Mouse (Mus musculus): ENCODE results near the gene Fam43a. TPM values are rescaled to one million over a fixed set of nuclear protein-coding genes. Genes with fewer than 3 reads are reported as not detected.

Fam43a gene
- polyA plus RNA-seq, 1 experiment from 2014 or later = 10.2 TPM

DNA sequence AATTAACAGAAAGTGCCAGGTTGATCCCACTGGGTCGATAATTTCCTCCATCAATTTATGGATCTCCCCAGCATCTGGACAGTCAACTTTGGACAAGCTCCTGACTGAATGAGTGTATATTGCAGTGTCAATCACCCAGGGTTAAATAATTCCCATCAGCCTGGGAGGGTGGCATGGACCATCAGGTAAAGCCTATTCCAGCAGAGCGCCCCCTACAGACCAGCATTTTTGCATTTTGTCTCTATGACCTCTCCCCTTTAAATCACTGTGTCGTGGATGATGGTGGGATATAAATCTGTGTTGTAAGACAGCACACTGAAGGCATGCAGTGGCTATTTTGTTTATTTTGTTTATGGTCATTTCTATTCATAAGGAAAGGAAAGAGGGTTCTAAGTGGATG is 7.5 kb upstream of the Fam43a start:
- no peak overlapping the region for H3K9ac ChIP-seq
- H3K36me3 ChIP-seq (replicated peaks; ENCODE audit: control insufficient read depth, insufficient read depth) = no peaks in the 10 kb centered on the region
- peaks cover 6% of the 10 kb centered on the region for H3K4me1 ChIP-seq (replicated peaks; ENCODE audit: control insufficient read depth, insufficient read depth, low read length)
- no peak overlapping the region for H3K4me3 ChIP-seq (replicated peaks; ENCODE audit: low read length)
- ATAC-seq (ENCODE audit: low FRiP score) (no peak), DNase-seq (ENCODE audit: low spot score) (no peak)
- no peak overlapping the region for H3K4me2 ChIP-seq (replicated peaks)
- H3K27ac ChIP-seq = no peak overlapping the region
- WGBS = 47% methylated on average over 3 of the region's 3 CpGs
- no peaks in the 10 kb centered on the region for H3K9me3 ChIP-seq (ENCODE audit: control insufficient read depth, low read length)
- no peaks in the 10 kb centered on the region for H3K27me3 ChIP-seq (ENCODE audit: control insufficient read depth, insufficient read depth, low read length)

DNA sequence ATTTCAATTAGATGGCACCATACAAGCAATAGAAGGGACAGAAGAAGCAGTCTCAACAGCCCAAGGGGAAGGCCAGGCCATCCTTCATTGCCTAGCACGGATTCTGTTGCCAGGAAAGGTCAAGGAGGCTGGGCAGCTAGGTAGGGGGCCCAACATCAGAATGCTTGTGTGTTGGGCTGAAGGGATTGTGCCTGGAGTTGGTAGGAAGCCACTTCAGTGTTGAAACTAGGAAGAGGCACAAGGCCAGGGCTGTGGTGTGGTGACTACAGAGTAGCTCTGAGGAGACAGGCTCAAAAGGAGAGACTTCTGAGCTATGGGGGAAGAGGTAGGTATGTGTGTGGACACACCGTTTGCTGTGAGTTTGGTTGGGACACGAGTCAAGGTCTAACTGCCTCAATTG is 4.2 kb upstream of the Fam43a start:
- Histone ChIP-seq H3K4me3 (replicated peaks; ENCODE audit: low read length) (no peak overlapping the region), H3K9me3 (ENCODE audit: control insufficient read depth, low read length) (no peaks in the 10 kb centered on the region), H3K4me1 (replicated peaks; ENCODE audit: control insufficient read depth, insufficient read depth, low read length) (no peaks in the 10 kb centered on the region; the same call in 1 of the 2 replicates), H3K36me3 (replicated peaks; ENCODE audit: control insufficient read depth, insufficient read depth) (no peaks in the 10 kb centered on the region), H3K4me2 (replicated peaks) (no peak overlapping the region), H3K27me3 (ENCODE audit: control insufficient read depth, insufficient read depth, low read length) (peaks cover 2% of the 10 kb centered on the region; the same call in 1 of the 2 replicates), H3K9ac (no peak overlapping the region), H3K27ac (no peak overlapping the region)
- WGBS = 60% methylated on average over 3 of the region's 3 CpGs
- ATAC-seq (ENCODE audit: low FRiP score) = no peak
- DNase-seq (ENCODE audit: low spot score) = no peak

DNA sequence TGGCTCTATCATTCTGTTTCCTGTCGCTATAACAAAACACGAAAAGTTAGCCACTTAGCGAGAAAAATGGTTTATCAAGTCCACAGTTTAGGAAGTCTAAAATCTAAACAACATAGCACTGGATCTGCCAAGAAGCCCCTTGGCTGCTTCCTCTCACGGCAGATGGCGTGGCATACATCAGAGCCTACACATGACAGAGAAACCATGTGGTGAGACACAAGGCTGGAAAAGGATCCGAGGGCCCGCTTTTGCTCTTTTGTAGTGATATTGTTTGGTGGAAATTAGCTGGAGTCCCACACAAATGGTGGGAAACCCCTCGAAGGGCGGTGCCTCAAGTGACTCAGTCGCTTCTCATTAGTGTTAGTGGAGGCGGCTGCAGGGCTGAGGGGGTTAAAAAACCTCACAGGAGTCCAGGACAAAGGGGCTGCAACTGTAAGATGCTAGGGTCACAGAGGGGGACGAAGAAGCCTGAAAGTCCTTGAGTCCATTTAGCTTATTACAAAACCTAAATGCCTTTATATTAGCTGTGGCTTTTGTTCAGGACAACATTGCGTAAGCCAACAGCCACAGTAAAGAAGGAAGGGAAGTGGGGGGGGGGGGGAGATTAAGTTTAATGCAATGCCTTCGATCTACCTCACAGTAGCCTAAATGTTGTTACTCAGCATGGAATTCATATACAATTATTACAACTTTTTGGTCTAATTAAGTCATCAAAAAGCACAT is 3.5 kb upstream of the Fam43a start:
- WGBS = 56% methylated on average over 14 of the region's 14 CpGs
- Histone ChIP-seq H3K4me2 (replicated peaks) (no peak overlapping the region), H3K9ac (no peak overlapping the region), H3K27ac (no peak overlapping the region), H3K27me3 (ENCODE audit: control insufficient read depth, insufficient read depth, low read length) (peaks cover 7% of the 10 kb centered on the region; the same call in 1 of the 2 replicates), H3K4me1 (replicated peaks; ENCODE audit: control insufficient read depth, insufficient read depth, low read length) (peaks cover 4% of the 10 kb centered on the region), H3K4me3 (replicated peaks; ENCODE audit: low read length) (no peak overlapping the region), H3K9me3 (ENCODE audit: control insufficient read depth, low read length) (no peaks in the 10 kb centered on the region), H3K36me3 (replicated peaks; ENCODE audit: control insufficient read depth, insufficient read depth) (no peaks in the 10 kb centered on the region)
- ATAC-seq (ENCODE audit: low FRiP score) (no peak), DNase-seq (ENCODE audit: low spot score) (peak; percentile 30)

DNA sequence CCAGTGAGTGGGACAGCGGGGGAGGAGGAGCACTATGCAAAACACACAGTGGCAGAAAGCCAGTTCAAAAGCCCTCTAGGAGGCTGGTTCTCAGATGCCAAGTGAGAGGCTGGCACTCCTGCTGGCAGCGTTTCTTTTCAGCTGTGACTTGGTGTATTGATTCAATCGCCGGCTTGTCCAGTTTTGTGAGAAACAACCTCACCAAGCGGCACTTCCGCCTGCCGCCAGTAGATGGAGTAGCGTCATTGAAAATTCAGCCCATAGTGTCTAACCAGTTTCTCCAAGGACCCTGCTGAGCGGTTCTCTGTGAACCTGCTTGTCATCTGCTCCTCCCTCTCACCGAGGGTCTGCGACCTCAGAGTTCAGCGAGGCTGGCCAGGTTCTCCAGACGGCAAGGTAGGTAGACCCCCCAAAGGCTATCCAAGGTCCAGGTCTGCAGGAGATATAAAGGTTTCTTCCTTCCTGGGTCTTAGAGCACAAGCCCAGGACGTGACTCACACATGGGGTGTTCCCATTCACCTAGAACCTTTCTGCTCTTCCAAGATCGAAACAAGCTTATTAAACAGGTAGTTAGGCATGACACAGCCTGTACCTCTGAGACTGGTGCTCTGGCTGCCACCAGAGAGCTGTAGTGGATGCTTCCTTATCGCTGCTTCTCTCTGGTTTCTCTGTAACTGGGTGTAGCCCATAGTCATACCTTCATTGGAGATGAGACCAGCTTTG is 2.4 kb upstream of the Fam43a start:
- 9% methylated on average over 16 of the region's 16 CpGs for WGBS
- Histone ChIP-seq H3K4me3 (replicated peaks; ENCODE audit: low read length) (0 out of 2 replicates have a peak overlapping the region, but pooled peaks have one; percentile 2), H3K27ac (no peak overlapping the region), H3K9me3 (ENCODE audit: control insufficient read depth, low read length) (no peaks in the 10 kb centered on the region), H3K27me3 (ENCODE audit: control insufficient read depth, insufficient read depth, low read length) (peaks cover 13% of the 10 kb centered on the region), H3K9ac (peak overlapping the region; percentile 14; the same call in 1 of the 2 replicates), H3K36me3 (replicated peaks; ENCODE audit: control insufficient read depth, insufficient read depth) (no peaks in the 10 kb centered on the region), H3K4me1 (replicated peaks; ENCODE audit: control insufficient read depth, insufficient read depth, low read length) (peaks cover 14% of the 10 kb centered on the region), H3K4me2 (replicated peaks) (peak overlapping the region; percentile 36)
- ATAC-seq (ENCODE audit: low FRiP score) = peak; percentile 51
- peak; percentile 98 for DNase-seq (ENCODE audit: low spot score)

DNA sequence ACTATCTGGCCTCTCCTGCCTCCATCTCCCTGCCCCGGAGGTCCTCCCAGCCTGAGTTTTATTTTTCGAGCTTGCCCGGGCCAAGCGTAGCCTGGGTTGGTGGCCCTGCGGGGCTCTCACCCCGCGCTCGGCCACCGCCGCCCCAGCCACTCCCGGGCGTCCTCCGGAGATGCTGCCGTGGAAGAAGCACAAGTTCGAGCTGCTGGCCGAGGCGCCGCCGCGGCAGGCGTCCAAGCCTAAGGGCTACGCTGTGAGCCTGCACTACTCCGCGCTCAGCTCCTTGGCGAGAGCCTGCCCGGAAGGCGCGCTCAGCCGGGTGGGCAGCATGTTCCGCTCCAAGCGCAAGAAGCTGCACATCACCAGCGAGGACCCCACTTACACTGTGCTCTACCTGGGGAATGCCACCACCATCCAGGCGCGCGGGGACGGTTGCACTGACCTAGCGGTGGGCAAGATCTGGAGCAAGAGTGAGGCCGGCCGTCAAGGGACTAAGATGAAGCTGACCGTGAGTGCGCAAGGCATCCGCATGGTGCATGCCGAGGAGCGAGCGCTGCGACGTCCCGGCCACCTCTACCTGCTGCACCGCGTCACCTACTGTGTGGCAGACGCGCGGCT is 1.0 kb downstream of the Fam43a start:
- Histone ChIP-seq H3K36me3 (replicated peaks; ENCODE audit: control insufficient read depth, insufficient read depth) (no peaks in the 10 kb centered on the region), H3K9me3 (ENCODE audit: control insufficient read depth, low read length) (no peaks in the 10 kb centered on the region), H3K27ac (peak overlapping the region; percentile 74; the same call in 1 of the 2 replicates), H3K4me2 (replicated peaks) (peak overlapping the region; percentile 97), H3K4me3 (replicated peaks; ENCODE audit: low read length) (peak overlapping the region; percentile 71), H3K27me3 (ENCODE audit: control insufficient read depth, insufficient read depth, low read length) (peaks cover 13% of the 10 kb centered on the region), H3K9ac (peak overlapping the region; percentile 75), H3K4me1 (replicated peaks; ENCODE audit: control insufficient read depth, insufficient read depth, low read length) (peaks cover 25% of the 10 kb centered on the region)
- DNase-seq (ENCODE audit: low spot score) (peak; percentile 33), ATAC-seq (ENCODE audit: low FRiP score) (peak; percentile 19)
- WGBS = under 1% methylated on average over 53 of the region's 53 CpGs

DNA sequence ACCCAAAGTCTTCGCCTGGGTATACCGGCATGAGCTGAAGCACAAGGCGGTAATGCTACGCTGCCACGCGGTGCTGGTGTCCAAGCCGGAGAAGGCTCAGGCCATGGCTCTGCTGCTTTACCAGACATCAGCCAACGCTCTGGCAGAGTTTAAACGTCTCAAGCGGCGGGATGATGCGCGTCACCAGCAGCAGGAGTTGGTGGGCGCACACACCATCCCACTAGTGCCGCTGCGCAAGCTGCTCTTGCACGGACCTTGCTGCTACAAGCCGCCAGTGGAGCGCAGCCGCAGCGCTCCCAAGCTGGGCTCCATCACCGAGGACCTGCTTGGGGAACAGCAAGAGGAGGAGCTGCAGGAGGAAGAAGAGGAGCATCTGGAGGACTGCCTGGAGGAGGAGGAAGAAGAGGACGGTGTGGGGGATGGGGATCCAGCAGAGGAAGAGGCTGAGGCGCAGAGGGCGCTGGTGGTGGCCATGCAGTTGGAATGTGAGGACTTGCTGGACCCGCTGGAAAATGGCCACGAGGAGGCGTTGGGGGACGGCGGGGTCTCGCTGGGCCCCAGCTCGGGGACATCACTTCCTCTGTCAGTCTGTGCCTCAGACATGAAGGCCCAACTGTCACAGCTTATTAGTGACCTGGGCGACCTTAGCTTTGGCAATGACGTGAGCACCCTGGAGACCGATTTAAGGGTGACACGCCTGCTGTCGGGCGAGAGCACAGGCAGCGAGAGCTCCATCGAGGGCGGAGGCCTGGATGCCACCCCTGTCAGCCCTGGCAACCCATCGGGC is 1.7 kb downstream of the Fam43a start:
- Histone ChIP-seq H3K36me3 (replicated peaks; ENCODE audit: control insufficient read depth, insufficient read depth) (no peaks in the 10 kb centered on the region), H3K4me1 (replicated peaks; ENCODE audit: control insufficient read depth, insufficient read depth, low read length) (peaks cover 25% of the 10 kb centered on the region), H3K9ac (peak overlapping the region; percentile 75), H3K4me2 (replicated peaks) (peak overlapping the region; percentile 97), H3K27me3 (ENCODE audit: control insufficient read depth, insufficient read depth, low read length) (peaks cover 13% of the 10 kb centered on the region), H3K4me3 (replicated peaks; ENCODE audit: low read length) (peak overlapping the region; percentile 71), H3K27ac (peak overlapping the region; percentile 74; the same call in 1 of the 2 replicates), H3K9me3 (ENCODE audit: control insufficient read depth, low read length) (no peaks in the 10 kb centered on the region)
- ATAC-seq (ENCODE audit: low FRiP score) = peak; percentile 3; the same call in 1 of the 2 replicates
- peak; percentile 54 for DNase-seq (ENCODE audit: low spot score)
- 5% methylated on average over 42 of the region's 42 CpGs for WGBS

DNA sequence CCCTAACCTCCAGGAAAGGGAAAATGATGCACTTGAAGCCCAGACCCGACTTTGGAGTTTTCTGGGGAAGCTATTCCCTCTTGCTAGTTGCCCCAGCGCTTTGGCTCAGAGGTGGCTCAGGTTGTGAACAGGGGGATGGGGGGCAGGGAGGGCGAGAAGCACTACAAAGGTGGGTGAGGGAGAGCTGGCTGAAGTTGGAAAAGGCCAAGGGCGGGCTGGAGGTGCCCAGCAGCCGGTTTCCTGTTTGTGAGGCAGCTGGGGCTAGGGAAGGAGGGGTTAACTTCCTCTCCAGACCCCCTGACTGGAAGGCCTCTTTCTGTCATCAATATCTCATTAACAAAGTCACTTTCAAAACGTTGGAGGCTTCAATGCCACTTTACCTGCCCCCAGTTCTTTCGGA is 2.4 kb downstream of the Fam43a start:
- ATAC-seq (ENCODE audit: low FRiP score) (no peak), DNase-seq (ENCODE audit: low spot score) (no peak)
- H3K27me3 ChIP-seq (ENCODE audit: control insufficient read depth, insufficient read depth, low read length) = peaks cover 13% of the 10 kb centered on the region
- H3K4me2 ChIP-seq (replicated peaks) = peak overlapping the region; percentile 97
- H3K9ac ChIP-seq = peak overlapping the region; percentile 75; the same call in 1 of the 2 replicates
- WGBS = 35% methylated on average over 7 of the region's 7 CpGs
- no peaks in the 10 kb centered on the region for H3K36me3 ChIP-seq (replicated peaks; ENCODE audit: control insufficient read depth, insufficient read depth)
- H3K4me3 ChIP-seq (replicated peaks; ENCODE audit: low read length) = peak overlapping the region; percentile 71
- no peak overlapping the region for H3K27ac ChIP-seq
- H3K9me3 ChIP-seq (ENCODE audit: control insufficient read depth, low read length) = no peaks in the 10 kb centered on the region
- H3K4me1 ChIP-seq (replicated peaks; ENCODE audit: control insufficient read depth, insufficient read depth, low read length) = peaks cover 25% of the 10 kb centered on the region

DNA sequence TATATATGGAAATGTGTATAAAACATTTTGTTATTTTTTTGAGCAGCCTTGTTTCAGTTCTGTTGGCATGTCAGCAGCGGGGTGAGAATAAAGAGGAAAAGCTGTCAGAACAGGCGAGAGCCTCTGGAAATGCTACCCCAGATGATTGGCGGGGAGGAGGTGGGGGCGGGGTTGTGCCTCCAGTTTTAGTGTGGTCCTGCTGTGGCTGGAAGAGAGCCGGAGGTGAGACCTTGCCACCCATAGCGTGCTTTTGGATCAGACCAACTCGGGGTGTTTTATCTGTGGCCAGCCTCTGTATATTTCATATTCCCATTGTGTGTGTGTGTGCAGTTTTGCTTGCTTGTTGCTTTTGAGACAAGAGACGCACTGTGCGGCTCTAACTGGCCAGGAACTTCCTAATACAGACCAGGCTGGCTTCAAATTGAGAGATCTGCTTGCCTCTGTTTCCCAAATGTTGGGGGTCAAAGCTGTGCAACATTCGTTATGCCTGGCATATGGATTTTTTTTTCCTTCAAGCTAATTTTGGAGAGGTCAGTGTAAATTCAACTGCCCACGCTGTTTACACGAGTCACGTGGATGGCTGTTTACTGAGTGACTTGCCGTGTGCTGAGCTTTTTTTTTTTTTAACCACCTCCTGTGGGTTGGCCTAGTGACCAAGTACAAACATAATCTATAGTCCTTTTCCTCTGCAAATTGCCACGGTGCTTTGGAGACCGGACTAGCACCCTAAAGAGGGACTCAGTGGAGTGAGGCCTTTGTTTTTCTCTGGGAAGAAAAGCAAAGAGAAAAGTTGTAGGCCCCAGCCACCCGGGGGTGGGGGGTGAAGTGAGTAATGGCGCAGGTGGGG is 3.4 kb downstream of the Fam43a start:
- peaks cover 13% of the 10 kb centered on the region for H3K27me3 ChIP-seq (ENCODE audit: control insufficient read depth, insufficient read depth, low read length)
- no peaks in the 10 kb centered on the region for H3K9me3 ChIP-seq (ENCODE audit: control insufficient read depth, low read length)
- DNase-seq (ENCODE audit: low spot score) = no peak
- no peaks in the 10 kb centered on the region for H3K36me3 ChIP-seq (replicated peaks; ENCODE audit: control insufficient read depth, insufficient read depth)
- peak overlapping the region; percentile 97 for H3K4me2 ChIP-seq (replicated peaks)
- H3K27ac ChIP-seq = no peak overlapping the region
- peak overlapping the region; percentile 71 for H3K4me3 ChIP-seq (replicated peaks; ENCODE audit: low read length)
- ATAC-seq (ENCODE audit: low FRiP score) = no peak
- 31% methylated on average over 18 of the region's 18 CpGs for WGBS
- peaks cover 25% of the 10 kb centered on the region for H3K4me1 ChIP-seq (replicated peaks; ENCODE audit: control insufficient read depth, insufficient read depth, low read length)
- 0 out of 2 replicates have a peak overlapping the region, but pooled peaks have one; percentile 6 for H3K9ac ChIP-seq
